In genomic region chr6:58624126-58624525, GRCm38 (mm10) we compare ENCODE assay signal across 24 mouse cellular contexts. TPM values are rescaled to one million over a fixed set of nuclear protein-coding genes. Genes with fewer than 3 reads are reported as not detected.
DNase-seq lines count a peak whose midpoint lies in the region; ATAC-seq and TF ChIP-seq lines count a peak whose summit lies in the region.
"Had no signal": no experiment of that assay in that cellular context is flagged by ENCODE, and none has a peak within 500 bp of the region (broad histone marks: within the 10 kb centered on the region; RNA-seq: fewer than 3 reads in every experiment).

No protein-coding gene starts in this region.

- H3ac ChIP-seq in C2C12 (ENCODE audit: control insufficient read depth, insufficient read length, low read depth), result no peak overlapping the region

- DNase-seq in left cerebral cortex, adult 2 months (ENCODE audit: extremely low spot score in 1 of 2, low spot score in 2 of 2), result no peak
- no peak for DNase-seq in left cerebral cortex, postnatal 36 days (ENCODE audit: low spot score in 2 of 2)
- peak; percentile 64 for DNase-seq in NIH3T3 (ENCODE audit: low read depth)
- DNase-seq in forebrain, postnatal 0 days, result no peak
- DNase-seq in MN1 (ENCODE audit: low spot score), result no peak
- DNase-seq: adrenal gland, adult 8-10 months; adrenal gland, postnatal 25 days; B cell, adult 2 months; cerebellum, adult 2 months; cerebellum, adult 9-11 months; cerebellum, postnatal 25 days; gastrocnemius, postnatal 14 days; heart, adult 11 months; kidney, adult 11 months had no signal

- H3K4me2 ChIP-seq in forebrain, postnatal 0 days (ENCODE audit: low read depth), result no peak overlapping the region
- H3K4me2 ChIP-seq: embryonic facial prominence, embryonic 12.5 days; embryonic facial prominence, embryonic 15.5 days; heart, embryonic 11.5 days; hindbrain, embryonic 13.5 days; intestine, embryonic 15.5 days had no signal

- H3K4me1 ChIP-seq in forebrain, postnatal 0 days (ENCODE audit: insufficient read depth), result no peaks in the 10 kb centered on the region
- H3K4me1 ChIP-seq: embryonic facial prominence, embryonic 12.5 days; embryonic facial prominence, embryonic 15.5 days; hindbrain, embryonic 10.5 days; hindbrain, embryonic 13.5 days; intestine, embryonic 15.5 days had no signal

- H3K27ac ChIP-seq in left cerebral cortex, adult 2 months, result peak overlapping the region; percentile 37; the same call in 1 of the 2 replicates
- H3K27ac ChIP-seq in forebrain, postnatal 0 days (ENCODE audit: low read depth, low read length), result no peak overlapping the region
- H3K27ac ChIP-seq: embryonic facial prominence, embryonic 12.5 days; embryonic facial prominence, embryonic 15.5 days; hindbrain, embryonic 10.5 days; hindbrain, embryonic 13.5 days; intestine, embryonic 15.5 days had no signal

- H3K4me3 ChIP-seq in left cerebral cortex, adult 2 months, result no peak overlapping the region
- no peak overlapping the region for H3K4me3 ChIP-seq in C2C12 (ENCODE audit: insufficient read depth, poor library complexity, severe bottlenecking)
- H3K4me3 ChIP-seq in forebrain, postnatal 0 days (ENCODE audit: low read depth, low read length), result no peak overlapping the region
- H3K4me3 ChIP-seq: embryonic facial prominence, embryonic 12.5 days; embryonic facial prominence, embryonic 15.5 days; hindbrain, embryonic 10.5 days; hindbrain, embryonic 13.5 days; intestine, embryonic 15.5 days had no signal

- H3K79me3 ChIP-seq in C2C12 (ENCODE audit: low read depth), result no peaks in the 10 kb centered on the region

- 85% methylated on average over 5 of the region's 5 CpGs for WGBS in forebrain, postnatal 0 days

- no peaks in the 10 kb centered on the region for H3K36me3 ChIP-seq in C2C12 (ENCODE audit: control insufficient read depth, insufficient read depth)
- H3K36me3 ChIP-seq in forebrain, postnatal 0 days (ENCODE audit: insufficient read depth), result no peaks in the 10 kb centered on the region
- H3K36me3 ChIP-seq: embryonic facial prominence, embryonic 12.5 days; embryonic facial prominence, embryonic 15.5 days; hindbrain, embryonic 10.5 days; hindbrain, embryonic 13.5 days; intestine, embryonic 15.5 days had no signal

- TF ChIP-seq CTCF in left cerebral cortex, adult 2 months (IDR thresholded peaks at IDR 0.05), result no peak
- no peak for TF ChIP-seq CTCF in C2C12 (IDR thresholded peaks at IDR 0.05; ENCODE audit: control insufficient read depth, insufficient read depth, insufficient read length)
- TF ChIP-seq CTCF in forebrain, postnatal 0 days (IDR thresholded peaks at IDR 0.05; ENCODE audit: low read depth), result no peak

- intact Hi-C loops in left cerebral cortex, adult 2 months (cut with DNase I), result no loop called here
- intact Hi-C loops in left cerebral cortex, postnatal 36 days (cut with DNase I), result no loop called here

- no peaks in the 10 kb centered on the region for H3K9me3 ChIP-seq in forebrain, postnatal 0 days (ENCODE audit: low read length)
- H3K9me3 ChIP-seq: embryonic facial prominence, embryonic 12.5 days; embryonic facial prominence, embryonic 15.5 days; hindbrain, embryonic 10.5 days; hindbrain, embryonic 13.5 days; intestine, embryonic 15.5 days had no signal

- no peak for ATAC-seq in forebrain, postnatal 0 days
- ATAC-seq: activated CD4-positive, CD25-positive, alpha-beta regulatory T cell, adult 4 months; forebrain, embryonic 14.5 days; hindbrain, embryonic 16.5 days; intestine, embryonic 15.5 days had no signal

- H3K79me2 ChIP-seq in C2C12 (ENCODE audit: control insufficient read depth, insufficient read depth), result no peaks in the 10 kb centered on the region

- no peak overlapping the region for H3K9ac ChIP-seq in forebrain, postnatal 0 days
- H3K9ac ChIP-seq: embryonic facial prominence, embryonic 12.5 days; embryonic facial prominence, embryonic 15.5 days; hindbrain, embryonic 13.5 days; intestine, embryonic 15.5 days had no signal

- H3K27me3 ChIP-seq in C2C12 (ENCODE audit: control insufficient read depth, insufficient read depth, insufficient read length), result no peaks in the 10 kb centered on the region
- no peaks in the 10 kb centered on the region for H3K27me3 ChIP-seq in forebrain, postnatal 0 days (ENCODE audit: insufficient read depth, low read length)
- H3K27me3 ChIP-seq: embryonic facial prominence, embryonic 12.5 days; embryonic facial prominence, embryonic 15.5 days; hindbrain, embryonic 13.5 days; intestine, embryonic 15.5 days had no signal

TF ChIP-seq in C2C12, 6 proteins besides CTCF, POLR2A, EP300 and RAD21:
- no peak for TF ChIP-seq MYOG (IDR thresholded peaks at IDR 0.05; ENCODE audit: control insufficient read depth, extremely low read depth, insufficient read length)
- TF ChIP-seq USF1 (IDR thresholded peaks at IDR 0.05; ENCODE audit: low read depth), result no peak
- no peak for TF ChIP-seq CEBPB (IDR thresholded peaks at IDR 0.05; ENCODE audit: low read depth)
- no peak for TF ChIP-seq FOSL1 (IDR thresholded peaks at IDR 0.05; ENCODE audit: insufficient read depth, low read length, poor library complexity, severe bottlenecking)
- peak; percentile 29 for TF ChIP-seq MAX (IDR thresholded peaks at IDR 0.05)
- TF ChIP-seq MYOD1 (IDR thresholded peaks at IDR 0.05; ENCODE audit: control insufficient read depth, insufficient read length, low read depth), result no peak

RNA-seq across cellular contexts. Expression of gene Abcg2, which starts 39.8 kb away (rescaled TPM):
- total RNA-seq in left cerebral cortex, adult 2 months (2021), result 10 to 100 TPM; 23.2 to 23.7 TPM
- total RNA-seq in left cerebral cortex, postnatal 36 days (2021), result 10 to 100 TPM; 18.4 to 22.9 TPM
- polyA plus RNA-seq in C2C12 (2012; fragmentation: generic; extraction: Trizol), result 23.4 TPM
- total RNA-seq in forebrain, postnatal 0 days (2014; rRNA removed), result 29.0 and 38.2 TPM in 2 replicates
- polyA plus RNA-seq in forebrain, postnatal 0 days (2015; fragmentation: Nextera tagmentation; extraction: Ambion mirVana), result 25.2 and 27.4 TPM in 2 replicates
